Mouse (Mus musculus): ENCODE data around the gene Zfp747. TPM values are rescaled to one million over a fixed set of nuclear protein-coding genes. Genes with fewer than 3 reads are reported as not detected.
"Not testable (repeated sequence)": the region's sequence is repeated elsewhere in the genome, so short reads cannot be mapped to it uniquely, and the experiment has no call there.

Gene Zfp747
- polyA plus RNA-seq, 1 experiment from 2014 or later: 9.8 TPM

GRCm38 (mm10) chr7:127362418-127362817 lies 13.4 kb downstream of the Zfp747 start:
- H3K9me3 ChIP-seq (ENCODE audit: control insufficient read depth, low read length); H3K4me3 ChIP-seq (ENCODE audit: low read depth, low read length); H3K27me3 ChIP-seq (replicated peaks; ENCODE audit: control insufficient read depth, insufficient read depth, low read length); ATAC-seq (replicated peaks; ENCODE audit: low FRiP score, low TSS enrichment, low read depth); H3K9ac ChIP-seq (ENCODE audit: low read length); H3K27ac ChIP-seq (ENCODE audit: low read depth); H3K4me1 ChIP-seq (replicated peaks; ENCODE audit: control insufficient read depth, insufficient read depth, low read length); H3K36me3 ChIP-seq (ENCODE audit: control insufficient read depth, insufficient read depth, low read length): not testable (repeated sequence)
- peak; percentile 60 for DNase-seq (ENCODE audit: low spot score)
- H3K4me2 ChIP-seq (ENCODE audit: low read length): peak overlapping the region; percentile 30
- 27% methylated on average over 13 of the region's 13 CpGs for WGBS

GRCm38 (mm10) chr7:127361449-127361848 lies 14.4 kb downstream of the Zfp747 start:
- Histone ChIP-seq H3K27ac (ENCODE audit: low read depth) (no peak overlapping the region), H3K27me3 (replicated peaks; ENCODE audit: control insufficient read depth, insufficient read depth, low read length) (peaks cover 6% of the 10 kb centered on the region; the same call in 1 of the 2 replicates), H3K9me3 (ENCODE audit: control insufficient read depth, low read length) (no peaks in the 10 kb centered on the region), H3K4me1 (replicated peaks; ENCODE audit: control insufficient read depth, insufficient read depth, low read length) (no peaks in the 10 kb centered on the region), H3K9ac (ENCODE audit: low read length) (no peak overlapping the region; the same call in 1 of the 2 replicates), H3K4me3 (ENCODE audit: low read depth, low read length) (no peak overlapping the region), H3K36me3 (ENCODE audit: control insufficient read depth, insufficient read depth, low read length) (no peaks in the 10 kb centered on the region), H3K4me2 (ENCODE audit: low read length) (no peak overlapping the region)
- ATAC-seq (replicated peaks; ENCODE audit: low FRiP score, low TSS enrichment, low read depth): peak; percentile 82
- WGBS: 47% methylated on average over 13 of the region's 13 CpGs
- DNase-seq (ENCODE audit: low spot score): peak; percentile 55

GRCm38 (mm10) chr7:127360265-127360664 lies 15.6 kb downstream of the Zfp747 start:
- no peak for DNase-seq (ENCODE audit: low spot score)
- Histone ChIP-seq H3K27me3 (replicated peaks; ENCODE audit: control insufficient read depth, insufficient read depth, low read length) (peaks cover 8% of the 10 kb centered on the region; the same call in 1 of the 2 replicates), H3K36me3 (ENCODE audit: control insufficient read depth, insufficient read depth, low read length) (no peaks in the 10 kb centered on the region), H3K27ac (ENCODE audit: low read depth) (no peak overlapping the region), H3K9me3 (ENCODE audit: control insufficient read depth, low read length) (no peaks in the 10 kb centered on the region), H3K9ac (ENCODE audit: low read length) (no peak overlapping the region), H3K4me2 (ENCODE audit: low read length) (no peak overlapping the region), H3K4me1 (replicated peaks; ENCODE audit: control insufficient read depth, insufficient read depth, low read length) (no peaks in the 10 kb centered on the region), H3K4me3 (ENCODE audit: low read depth, low read length) (no peak overlapping the region)
- ATAC-seq (replicated peaks; ENCODE audit: low FRiP score, low TSS enrichment, low read depth): no peak
- 57% methylated on average over 4 of the region's 4 CpGs for WGBS

GRCm38 (mm10) chr7:127358472-127358871 lies 17.4 kb downstream of the Zfp747 start:
- WGBS: 66% methylated on average over 4 of the region's 4 CpGs
- Histone ChIP-seq H3K4me3 (ENCODE audit: low read depth, low read length) (no peak overlapping the region), H3K36me3 (ENCODE audit: control insufficient read depth, insufficient read depth, low read length) (no peaks in the 10 kb centered on the region), H3K9me3 (ENCODE audit: control insufficient read depth, low read length) (no peaks in the 10 kb centered on the region; the same call in 1 of the 2 replicates), H3K4me1 (replicated peaks; ENCODE audit: control insufficient read depth, insufficient read depth, low read length) (no peaks in the 10 kb centered on the region), H3K9ac (ENCODE audit: low read length) (no peak overlapping the region), H3K4me2 (ENCODE audit: low read length) (no peak overlapping the region), H3K27ac (ENCODE audit: low read depth) (no peak overlapping the region), H3K27me3 (replicated peaks; ENCODE audit: control insufficient read depth, insufficient read depth, low read length) (0 out of 2 replicates have a peak, but pooled peaks cover 2% of the 10 kb centered on the region)
- DNase-seq (ENCODE audit: low spot score) (no peak), ATAC-seq (replicated peaks; ENCODE audit: low FRiP score, low TSS enrichment, low read depth) (no peak)

- ATAC-seq (replicated peaks; ENCODE audit: low FRiP score, low TSS enrichment, low read depth) (no peak), DNase-seq (ENCODE audit: low spot score) (no peak)
- 77% methylated on average over 2 of the region's 2 CpGs for WGBS
- Histone ChIP-seq H3K27me3 (replicated peaks; ENCODE audit: control insufficient read depth, insufficient read depth, low read length) (0 out of 2 replicates have a peak, but pooled peaks cover 2% of the 10 kb centered on the region), H3K9me3 (ENCODE audit: control insufficient read depth, low read length) (no peaks in the 10 kb centered on the region; the same call in 1 of the 2 replicates), H3K4me2 (ENCODE audit: low read length) (no peak overlapping the region), H3K4me1 (replicated peaks; ENCODE audit: control insufficient read depth, insufficient read depth, low read length) (no peaks in the 10 kb centered on the region), H3K4me3 (ENCODE audit: low read depth, low read length) (no peak overlapping the region), H3K27ac (ENCODE audit: low read depth) (no peak overlapping the region), H3K9ac (ENCODE audit: low read length) (no peak overlapping the region), H3K36me3 (ENCODE audit: control insufficient read depth, insufficient read depth, low read length) (no peaks in the 10 kb centered on the region)
These were observed 18.0 kb downstream of the Zfp747 start for GRCm38 (mm10) chr7:127357871-127358270.

- no peak overlapping the region for H3K4me2 ChIP-seq (ENCODE audit: low read length)
- no peak for ATAC-seq (replicated peaks; ENCODE audit: low FRiP score, low TSS enrichment, low read depth)
- no peak for DNase-seq (ENCODE audit: low spot score)
- no peaks in the 10 kb centered on the region for H3K36me3 ChIP-seq (ENCODE audit: control insufficient read depth, insufficient read depth, low read length)
- H3K4me1 ChIP-seq (replicated peaks; ENCODE audit: control insufficient read depth, insufficient read depth, low read length): no peaks in the 10 kb centered on the region
- WGBS: 59% methylated on average over 3 of the region's 3 CpGs
- H3K9me3 ChIP-seq (ENCODE audit: control insufficient read depth, low read length): no peaks in the 10 kb centered on the region; the same call in 1 of the 2 replicates
- no peak overlapping the region for H3K27ac ChIP-seq (ENCODE audit: low read depth)
- H3K27me3 ChIP-seq (replicated peaks; ENCODE audit: control insufficient read depth, insufficient read depth, low read length): 0 out of 2 replicates have a peak, but pooled peaks cover 2% of the 10 kb centered on the region
- no peak overlapping the region for H3K9ac ChIP-seq (ENCODE audit: low read length)
- H3K4me3 ChIP-seq (ENCODE audit: low read depth, low read length): no peak overlapping the region
These were observed 20.1 kb downstream of the Zfp747 start for GRCm38 (mm10) chr7:127355796-127356195.

- no peak for ATAC-seq (replicated peaks; ENCODE audit: low FRiP score, low TSS enrichment, low read depth)
- no peak for DNase-seq (ENCODE audit: low spot score)
- no peak overlapping the region for H3K27ac ChIP-seq (ENCODE audit: low read depth)
- H3K4me3 ChIP-seq (ENCODE audit: low read depth, low read length): no peak overlapping the region
- WGBS: 87% methylated on average over 5 of the region's 5 CpGs
- peaks cover 6% of the 10 kb centered on the region for H3K4me1 ChIP-seq (replicated peaks; ENCODE audit: control insufficient read depth, insufficient read depth, low read length)
- no peaks in the 10 kb centered on the region for H3K36me3 ChIP-seq (ENCODE audit: control insufficient read depth, insufficient read depth, low read length)
- H3K27me3 ChIP-seq (replicated peaks; ENCODE audit: control insufficient read depth, insufficient read depth, low read length): 0 out of 2 replicates have a peak, but pooled peaks cover 2% of the 10 kb centered on the region
- H3K4me2 ChIP-seq (ENCODE audit: low read length): no peak overlapping the region
- H3K9me3 ChIP-seq (ENCODE audit: control insufficient read depth, low read length): no peaks in the 10 kb centered on the region; the same call in 1 of the 2 replicates
- no peak overlapping the region for H3K9ac ChIP-seq (ENCODE audit: low read length)
These were observed 24.4 kb downstream of the Zfp747 start for GRCm38 (mm10) chr7:127351230-127352004.

- peak; percentile 65 for DNase-seq (ENCODE audit: low spot score)
- no peak for ATAC-seq (replicated peaks; ENCODE audit: low FRiP score, low TSS enrichment, low read depth)
- WGBS: 11% methylated on average over 8 of the region's 8 CpGs
- Histone ChIP-seq H3K9ac (ENCODE audit: low read length) (no peak overlapping the region), H3K27ac (ENCODE audit: low read depth) (0 out of 2 replicates have a peak overlapping the region, but pooled peaks have one; percentile 90), H3K36me3 (ENCODE audit: control insufficient read depth, insufficient read depth, low read length) (peaks cover 20% of the 10 kb centered on the region), H3K4me1 (replicated peaks; ENCODE audit: control insufficient read depth, insufficient read depth, low read length) (peaks cover 11% of the 10 kb centered on the region), H3K4me3 (ENCODE audit: low read depth, low read length) (peak overlapping the region; percentile 88), H3K9me3 (ENCODE audit: control insufficient read depth, low read length) (no peaks in the 10 kb centered on the region), H3K27me3 (replicated peaks; ENCODE audit: control insufficient read depth, insufficient read depth, low read length) (no peaks in the 10 kb centered on the region), H3K4me2 (ENCODE audit: low read length) (peak overlapping the region; percentile 83)
These were observed 29.2 kb downstream of the Zfp747 start for GRCm38 (mm10) chr7:127346676-127347075.

Measured in intestine, embryonic 14.5 days (tissue).